9 mouse cellular contexts compared by ENCODE assay signal in genomic region chr11:42182825-42183152, GRCm38 (mm10). TPM values are rescaled to one million over a fixed set of nuclear protein-coding genes. Genes with fewer than 3 reads are reported as not detected.
A peak's percentile ranks its signal among the peaks of the same experiment; 100 is the strongest.
DNase-seq lines count a peak whose midpoint lies in the region; ATAC-seq and TF ChIP-seq lines count a peak whose summit lies in the region.
"Had no signal": no experiment of that assay in that cellular context is flagged by ENCODE, and none has a peak within 500 bp of the region (broad histone marks: within the 10 kb centered on the region; RNA-seq: fewer than 3 reads in every experiment).

Gabra1 (minus strand) TSS chr11:42182930.

- peak within 1 kb of the TSS; percentile 70 for H3K4me3 ChIP-seq in heart, embryonic 12.5 days
- H3K4me3 ChIP-seq in forebrain, postnatal 0 days (ENCODE audit: low read depth, low read length), result peak within 1 kb of the TSS; percentile 68
- peak within 1 kb of the TSS; percentile 24 for H3K4me3 ChIP-seq in myocyte

- WGBS in heart, embryonic 12.5 days, result 2% methylated on average over 13 of the region's 13 CpGs
- under 1% methylated on average over 13 of the region's 13 CpGs for WGBS in forebrain, postnatal 0 days

- peaks cover 7% of the 10 kb centered on the region for H3K4me1 ChIP-seq in heart, embryonic 12.5 days (replicated peaks)
- no peaks in the 10 kb centered on the region; the same call in 1 of the 2 replicates for H3K4me1 ChIP-seq in forebrain, postnatal 0 days (ENCODE audit: insufficient read depth)

- peak; percentile 45; the same call in 1 of the 2 replicates for ATAC-seq in heart, embryonic 12.5 days (ENCODE audit: insufficient number of reproducible peaks, low FRiP score)
- ATAC-seq in forebrain, postnatal 0 days, result peak; percentile 76

- no peaks in the 10 kb centered on the region for H3K36me3 ChIP-seq in heart, embryonic 12.5 days
- no peaks in the 10 kb centered on the region for H3K36me3 ChIP-seq in forebrain, postnatal 0 days (ENCODE audit: insufficient read depth)
- no peaks in the 10 kb centered on the region for H3K36me3 ChIP-seq in myocyte (ENCODE audit: control insufficient read depth, insufficient read depth)
- H3K36me3 ChIP-seq: G1E had no signal

- H3K9ac ChIP-seq in heart, embryonic 12.5 days, result peak within 1 kb of the TSS; percentile 77
- peak within 1 kb of the TSS; percentile 78 for H3K9ac ChIP-seq in forebrain, postnatal 0 days

- H3K27me3 ChIP-seq in heart, embryonic 12.5 days (replicated peaks), result peaks cover 5% of the 10 kb centered on the region
- H3K27me3 ChIP-seq in forebrain, postnatal 0 days (ENCODE audit: insufficient read depth, low read length), result no peaks in the 10 kb centered on the region
- H3K27me3 ChIP-seq in myocyte (ENCODE audit: control insufficient read depth, insufficient read depth, insufficient read length), result no peaks in the 10 kb centered on the region

- peak within 1 kb of the TSS; percentile 96 for H3K4me2 ChIP-seq in heart, embryonic 12.5 days
- peak within 1 kb of the TSS; percentile 78 for H3K4me2 ChIP-seq in forebrain, postnatal 0 days (ENCODE audit: low read depth)
- peak within 1 kb of the TSS; percentile 85 for H3K4me2 ChIP-seq in myocyte (ENCODE audit: low read depth)

- H3ac ChIP-seq in myocyte (ENCODE audit: control insufficient read depth, insufficient read length), result no peak within 1 kb of the TSS

- TF ChIP-seq CTCF in forebrain, postnatal 0 days (IDR thresholded peaks at IDR 0.05; ENCODE audit: low read depth), result no peak

- no peak for DNase-seq in heart, postnatal 36 days
- DNase-seq in cerebellum, adult 11 months, result peak; percentile 44
- DNase-seq in forebrain, postnatal 0 days, result peak; percentile 77
- DNase-seq in left cerebral cortex, postnatal 10 days (ENCODE audit: extremely low spot score in 1 of 2, low spot score in 2 of 2), result peak; percentile 30 to 45
- DNase-seq in spleen, postnatal 4 days (ENCODE audit: low spot score in 2 of 2), result no peak
- no peak for DNase-seq in ovary, postnatal 10 days (ENCODE audit: low spot score)

- intact Hi-C loops in heart, postnatal 36 days (cut with DNase I), result loop anchor here (5.0 kb wide), 1 partner anchor 240 kb away; no protein-coding TSS in a partner anchor
- intact Hi-C loops in left cerebral cortex, postnatal 10 days (cut with DNase I), result loop anchor here (2.0 to 10.0 kb wide), 4 partner anchors 238 to 1318 kb away; no protein-coding TSS in a partner anchor

- H3K9me3 ChIP-seq in heart, embryonic 12.5 days (replicated peaks), result no peaks in the 10 kb centered on the region
- H3K9me3 ChIP-seq in forebrain, postnatal 0 days (ENCODE audit: low read length), result no peaks in the 10 kb centered on the region

- TF ChIP-seq POLR2A in myocyte (IDR thresholded peaks at IDR 0.05; ENCODE audit: insufficient read length, low read depth), result no peak

- no peak within 1 kb of the TSS for H3K27ac ChIP-seq in heart, embryonic 12.5 days (ENCODE audit: poor library complexity, severe bottlenecking)
- peak within 1 kb of the TSS; percentile 83 for H3K27ac ChIP-seq in forebrain, postnatal 0 days (ENCODE audit: low read depth, low read length)

- no peaks in the 10 kb centered on the region for H3K79me2 ChIP-seq in myocyte (ENCODE audit: control insufficient read depth, insufficient read depth)

TF ChIP-seq in myocyte, 11 proteins besides CTCF, POLR2A, EP300 and RAD21:
- TF ChIP-seq USF1 (IDR thresholded peaks at IDR 0.05; ENCODE audit: low read depth), result no peak
- no peak for TF ChIP-seq TCF12 (IDR thresholded peaks at IDR 0.05; ENCODE audit: insufficient read depth, poor library complexity, severe bottlenecking)
- TF ChIP-seq E2F4 (IDR thresholded peaks at IDR 0.05; ENCODE audit: insufficient read depth), result no peak
- no peak for TF ChIP-seq CEBPB (IDR thresholded peaks at IDR 0.05; ENCODE audit: insufficient read depth, poor library complexity, severe bottlenecking)
- no peak for TF ChIP-seq SRF (IDR thresholded peaks at IDR 0.05; ENCODE audit: control insufficient read depth, insufficient read length, low read depth)
TF ChIP-seq in myocyte: peak in this region for 0.

RNA-seq across cellular contexts. Expression of gene Gabra1, which starts in this region (rescaled TPM):
- 0.95 and 2.4 TPM in 2 replicates for polyA plus RNA-seq in heart, embryonic 12.5 days (2016; fragmentation: Nextera tagmentation; extraction: Ambion mirVana)
- total RNA-seq in heart, postnatal 36 days (2021), result 1 to 10 TPM in 1 of 2 experiments, under 1 TPM in 1; 0.98 to 2.2 TPM
- 33.1 and 41.7 TPM in 2 replicates for total RNA-seq in forebrain, postnatal 0 days (2014; rRNA removed)
- polyA plus RNA-seq in forebrain, postnatal 0 days (2015; fragmentation: Nextera tagmentation; extraction: Ambion mirVana), result 22.7 and 23.4 TPM in 2 replicates
- total RNA-seq in left cerebral cortex, postnatal 10 days (2021), result 100 to 1,000 TPM; 298 to 314 TPM
- 0.42 TPM for polyA plus RNA-seq in myocyte (2012; fragmentation: generic; extraction: Trizol)
- polyA plus RNA-seq: G1E had no signal

Comparison
In these comparisons a context has a peak if more than half of its experiments do, and no peak if none do; other contexts are left out.
1. RNA of gene Gabra1 (total RNA-seq): 298 to 314 TPM in left cerebral cortex, postnatal 10 days and 33.1 to 41.7 TPM in forebrain, postnatal 0 days; 0.98 to 2.2 TPM in heart, postnatal 36 days; every median in the first group is over 10 times any median in the second.
2. DNase-seq: peak in cerebellum, adult 11 months (single experiment), forebrain, postnatal 0 days (single experiment) and left cerebral cortex, postnatal 10 days (2 of 2); none in heart, postnatal 36 days (0 of 2), spleen, postnatal 4 days (0 of 2) and ovary, postnatal 10 days (single experiment).
3. Peak in every context shown above with its lines, with median percentiles within 50 percentile points of each other: H3K4me2 ChIP-seq and H3K4me3 ChIP-seq.